In the genomic region with DNA sequence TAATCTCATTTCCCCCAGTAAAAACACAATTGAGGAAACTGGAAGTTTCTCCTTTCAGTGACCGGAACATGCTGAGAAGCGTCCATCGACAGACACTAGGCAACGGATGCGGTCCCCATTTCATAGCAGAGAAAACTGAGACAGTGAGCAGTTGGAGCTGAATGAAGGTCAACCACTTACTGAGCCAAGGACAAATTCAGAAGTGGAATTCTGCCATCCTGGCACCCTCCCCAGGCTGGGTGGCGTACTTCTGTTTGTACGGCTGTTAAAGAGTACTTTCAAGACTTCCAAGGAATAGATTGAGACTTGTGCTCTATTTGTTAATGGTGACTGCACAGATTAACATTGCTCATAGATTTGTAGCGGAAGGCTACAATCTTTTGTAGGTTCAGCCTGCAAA, we compare ENCODE assay signal across 7 mouse cellular contexts. TPM values are rescaled to one million over a fixed set of nuclear protein-coding genes. Genes with fewer than 3 reads are reported as not detected.
DNase-seq lines count a peak whose midpoint lies in the region; ATAC-seq and TF ChIP-seq lines count a peak whose summit lies in the region.

No protein-coding gene starts in this region.

- H3K9ac ChIP-seq in stomach, postnatal 0 days (ENCODE audit: low read length): no peak overlapping the region

- TF ChIP-seq CTCF in left cerebral cortex, adult 2 months (IDR thresholded peaks at IDR 0.05): no peak
- 0 out of 2 replicates have a peak, but pooled peaks have one; percentile 7 for TF ChIP-seq CTCF in stomach, postnatal 0 days (IDR thresholded peaks at IDR 0.05; ENCODE audit: low read depth)

- H3K4me2 ChIP-seq in stomach, postnatal 0 days (replicated peaks; ENCODE audit: low read depth): no peak overlapping the region

- no peak overlapping the region for H3K4me3 ChIP-seq in left cerebral cortex, adult 2 months
- no peak overlapping the region for H3K4me3 ChIP-seq in stomach, postnatal 0 days (ENCODE audit: low read depth, low read length)

- no peaks in the 10 kb centered on the region for H3K27me3 ChIP-seq in stomach, postnatal 0 days (ENCODE audit: control insufficient read depth, insufficient read depth, low read length)

- TF ChIP-seq EP300 in stomach, postnatal 0 days (optimal IDR thresholded peaks at IDR 0.05): no peak

- no peak overlapping the region for H3K27ac ChIP-seq in left cerebral cortex, adult 2 months
- H3K27ac ChIP-seq in stomach, postnatal 0 days (replicated peaks): no peak overlapping the region

- peak; percentile 21 for DNase-seq in adipocyte (ENCODE audit: low spot score)
- DNase-seq in adrenal gland, adult 8-10 months: peak; percentile 80
- DNase-seq in gastrocnemius, postnatal 10 days: peak; percentile 34
- DNase-seq in left cerebral cortex, adult 2 months (ENCODE audit: extremely low spot score in 1 of 2, low spot score in 2 of 2): peak; percentile 20 to 32
- DNase-seq in stomach, postnatal 0 days (ENCODE audit: low spot score): peak; percentile 44
- no peak for DNase-seq in c-Kit-positive CD71-positive TER-119-positive erythroid progenitor cells, embryonic 14.5 days (ENCODE audit: low spot score)

- H3K9me3 ChIP-seq in stomach, postnatal 0 days (ENCODE audit: control insufficient read depth, low read length): no peaks in the 10 kb centered on the region

- no peaks in the 10 kb centered on the region for H3K4me1 ChIP-seq in stomach, postnatal 0 days (replicated peaks; ENCODE audit: control insufficient read depth, insufficient read depth)

- WGBS in stomach, postnatal 0 days: 76% methylated on average over 8 of the region's 8 CpGs

- H3K36me3 ChIP-seq in stomach, postnatal 0 days (ENCODE audit: control insufficient read depth, insufficient read depth, low read length): no peaks in the 10 kb centered on the region

- intact Hi-C loops in left cerebral cortex, adult 2 months (cut with DNase I): no loop called here

- peak; percentile 36; the same call in 1 of the 2 replicates for ATAC-seq in stomach, postnatal 0 days (ENCODE audit: low FRiP score, low TSS enrichment)
- ATAC-seq in megakaryocyte-erythroid progenitor cell, adult 5-6 weeks (replicated peaks; ENCODE audit: low FRiP score, low TSS enrichment, poor library complexity, severe bottlenecking): no peak

RNA-seq across cellular contexts. Expression of a gene that starts 54.2 kb away (rescaled TPM):
- 10 to 100 TPM; 51.3 to 72.1 (median 68.6) TPM for total RNA-seq in adrenal gland, adult 8-10 months (2022)
- 10 to 100 TPM; 60.4 to 64.9 TPM for total RNA-seq in gastrocnemius, postnatal 10 days (2021)
- total RNA-seq in left cerebral cortex, adult 2 months (2021): 100 to 1,000 TPM; 127 to 159 TPM
- polyA plus RNA-seq in stomach, postnatal 0 days (2015; fragmentation: Nextera tagmentation; extraction: Ambion mirVana): 24.8 and 28.7 TPM in 2 replicates
- total RNA-seq in megakaryocyte-erythroid progenitor cell, adult 5-6 weeks (2014; fragmentation: Nextera tagmentation): 1.4 TPM in 1 of 2 replicates, not detected in the other
- 3.1 and 15.2 TPM in 2 replicates for total RNA-seq in megakaryocyte-erythroid progenitor cell, adult 5-6 weeks (2017)
